In genomic region chr19:60485261-60485660, GRCm38 (mm10) we compare ENCODE assay signal across 44 mouse cellular contexts. TPM values are rescaled to one million over a fixed set of nuclear protein-coding genes. Genes with fewer than 3 reads are reported as not detected.
"Had no signal": no experiment of that assay in that cellular context is flagged by ENCODE, and none has a peak within 500 bp of the region (broad histone marks: within the 10 kb centered on the region; RNA-seq: fewer than 3 reads in every experiment).

No protein-coding gene starts in this region.

- H3K9me3 ChIP-seq: limb, embryonic 10.5 days; limb, embryonic 12.5 days; limb, embryonic 13.5 days; limb, embryonic 15.5 days; liver, embryonic 12.5 days; liver, embryonic 13.5 days; liver, embryonic 15.5 days; lung, embryonic 15.5 days; megakaryocyte, embryonic 14.5 days; midbrain, embryonic 10.5 days; midbrain, embryonic 12.5 days; midbrain, embryonic 13.5 days; midbrain, embryonic 15.5 days; neural tube, embryonic 12.5 days; neural tube, embryonic 13.5 days had no signal

- H3K36me3 ChIP-seq: limb, embryonic 10.5 days; limb, embryonic 12.5 days; limb, embryonic 13.5 days; limb, embryonic 15.5 days; liver, embryonic 12.5 days; liver, embryonic 13.5 days; liver, embryonic 15.5 days; lung, embryonic 15.5 days; midbrain, embryonic 10.5 days; midbrain, embryonic 12.5 days; midbrain, embryonic 13.5 days; midbrain, embryonic 15.5 days; neural tube, embryonic 12.5 days; neural tube, embryonic 13.5 days had no signal

- DNase-seq: left cerebral cortex, postnatal 4 days; liver; liver, embryonic 13.5 days; liver, postnatal 0 days; lung, adult 18-20 months; lung, adult 2 months; lung, embryonic 14.5 days; lung, postnatal 10 days; lung, postnatal 14 days; lung, postnatal 36 days; lung, postnatal 4 days; midbrain, embryonic 14.5 days had no signal

- H3K27ac ChIP-seq: limb, embryonic 10.5 days; limb, embryonic 12.5 days; limb, embryonic 13.5 days; limb, embryonic 15.5 days; liver, embryonic 12.5 days; liver, embryonic 13.5 days; liver, embryonic 14.5 days; liver, embryonic 15.5 days; lung, embryonic 15.5 days; macrophage; midbrain, embryonic 10.5 days; midbrain, embryonic 12.5 days; midbrain, embryonic 13.5 days; midbrain, embryonic 15.5 days; neural tube, embryonic 12.5 days; neural tube, embryonic 13.5 days had no signal

- H3K4me1 ChIP-seq: limb, embryonic 10.5 days; limb, embryonic 12.5 days; limb, embryonic 13.5 days; limb, embryonic 15.5 days; liver, embryonic 12.5 days; liver, embryonic 13.5 days; liver, embryonic 15.5 days; lung, embryonic 15.5 days; megakaryocyte, embryonic 14.5 days; midbrain, embryonic 12.5 days; midbrain, embryonic 13.5 days; midbrain, embryonic 15.5 days; neural tube, embryonic 12.5 days; neural tube, embryonic 13.5 days had no signal

- H3K9ac ChIP-seq: limb, embryonic 12.5 days; limb, embryonic 13.5 days; limb, embryonic 15.5 days; liver, embryonic 12.5 days; liver, embryonic 13.5 days; liver, embryonic 14.5 days; liver, embryonic 15.5 days; liver, postnatal 0 days; lung, embryonic 14.5 days; lung, embryonic 15.5 days; midbrain, embryonic 12.5 days; midbrain, embryonic 13.5 days; midbrain, embryonic 15.5 days; neural tube, embryonic 12.5 days; neural tube, embryonic 13.5 days had no signal

- H3K4me3 ChIP-seq: limb, embryonic 10.5 days; limb, embryonic 12.5 days; limb, embryonic 13.5 days; limb, embryonic 15.5 days; liver, embryonic 12.5 days; liver, embryonic 13.5 days; liver, embryonic 15.5 days; lung, embryonic 15.5 days; megakaryocyte, embryonic 14.5 days; midbrain, embryonic 10.5 days; midbrain, embryonic 12.5 days; midbrain, embryonic 13.5 days; midbrain, embryonic 15.5 days; myocyte; neural tube, embryonic 12.5 days; neural tube, embryonic 13.5 days had no signal

- H3K27me3 ChIP-seq: limb, embryonic 12.5 days; limb, embryonic 13.5 days; limb, embryonic 15.5 days; liver, embryonic 12.5 days; liver, embryonic 13.5 days; liver, embryonic 15.5 days; lung, embryonic 15.5 days; megakaryocyte, embryonic 14.5 days; midbrain, embryonic 12.5 days; midbrain, embryonic 13.5 days; midbrain, embryonic 15.5 days; neural tube, embryonic 12.5 days; neural tube, embryonic 13.5 days had no signal

RNA-seq across cellular contexts. Expression of gene Prlhr, which starts 17.2 kb away (rescaled TPM):
- total RNA-seq: left cerebral cortex, postnatal 25 days; left cerebral cortex, postnatal 36 days; liver, adult 2 months; megakaryocyte progenitor cell, adult 5-6 weeks; megakaryocyte, adult 5-6 weeks; megakaryocyte-erythroid progenitor cell, adult 5-6 weeks; monocyte, adult 5-6 weeks had no signal
- polyA plus RNA-seq: limb, embryonic 10.5 days; limb, embryonic 11.5 days; limb, embryonic 12.5 days; limb, embryonic 13.5 days; limb, embryonic 14.5 days; limb, embryonic 15.5 days; liver, adult 2 months; liver, embryonic 11.5 days; liver, embryonic 12.5 days; liver, embryonic 13.5 days; liver, embryonic 14.5 days; liver, embryonic 15.5 days; liver, embryonic 16.5 days; liver, postnatal 0 days; lung, adult 2 months; lung, embryonic 14.5 days; lung, embryonic 15.5 days; lung, embryonic 16.5 days; lung, postnatal 0 days; macrophage; midbrain, embryonic 10.5 days; midbrain, embryonic 11.5 days; myocyte; neural tube, embryonic 11.5 days; neural tube, embryonic 12.5 days; neural tube, embryonic 13.5 days had no signal
